Mouse (Mus musculus): Measurements from ENCODE around the gene Tspan11. TPM values are rescaled to one million over a fixed set of nuclear protein-coding genes. Genes with fewer than 3 reads are reported as not detected.

Gene Tspan11
- total and polyA plus RNA-seq, 2 experiments from 2014 or later = 2.3 to 2.5 TPM

- 74% methylated on average over 4 of the region's 4 CpGs for WGBS
- TF ChIP-seq EP300 (IDR thresholded peaks at IDR 0.05; ENCODE audit: low read depth) (no peak), CTCF (IDR thresholded peaks at IDR 0.05; ENCODE audit: low read depth) (no peak)
- ATAC-seq (ENCODE audit: insufficient read depth, low read depth) (no peak), DNase-seq (ENCODE audit: low spot score) (no peak)
- Histone ChIP-seq H3K36me3 (replicated peaks; ENCODE audit: control insufficient read depth, insufficient read depth, low read length) (no peaks in the 10 kb centered on the region), H3K9me3 (replicated peaks; ENCODE audit: control insufficient read depth, low read length) (no peaks in the 10 kb centered on the region), H3K27me3 (ENCODE audit: control insufficient read depth, insufficient read depth, low read length) (no peaks in the 10 kb centered on the region), H3K4me2 (ENCODE audit: low read depth, low read length) (no peak overlapping the region), H3K27ac (ENCODE audit: low read depth) (no peak overlapping the region), H3K4me3 (ENCODE audit: low read depth, low read length) (no peak overlapping the region), H3K9ac (replicated peaks; ENCODE audit: low read depth, low read length) (no peak overlapping the region), H3K4me1 (ENCODE audit: control insufficient read depth, insufficient read depth) (no peaks in the 10 kb centered on the region)
These were observed 23.2 kb downstream of the Tspan11 start for GRCm38 (mm10) chr6:127910638-127911037.

- Histone ChIP-seq H3K9me3 (replicated peaks; ENCODE audit: control insufficient read depth, low read length) (no peaks in the 10 kb centered on the region; the same call in 1 of the 2 replicates), H3K4me1 (ENCODE audit: control insufficient read depth, insufficient read depth) (no peaks in the 10 kb centered on the region), H3K36me3 (replicated peaks; ENCODE audit: control insufficient read depth, insufficient read depth, low read length) (no peaks in the 10 kb centered on the region), H3K9ac (replicated peaks; ENCODE audit: low read depth, low read length) (no peak overlapping the region), H3K27me3 (ENCODE audit: control insufficient read depth, insufficient read depth, low read length) (no peaks in the 10 kb centered on the region), H3K4me3 (ENCODE audit: low read depth, low read length) (no peak overlapping the region), H3K27ac (ENCODE audit: low read depth) (no peak overlapping the region), H3K4me2 (ENCODE audit: low read depth, low read length) (no peak overlapping the region)
- DNase-seq (ENCODE audit: low spot score) = no peak
- 78% methylated on average over 4 of the region's 4 CpGs for WGBS
- TF ChIP-seq EP300 (IDR thresholded peaks at IDR 0.05; ENCODE audit: low read depth) = no peak
- no peak for TF ChIP-seq CTCF (IDR thresholded peaks at IDR 0.05; ENCODE audit: low read depth)
- no peak for ATAC-seq (ENCODE audit: insufficient read depth, low read depth)
These were observed 24.3 kb downstream of the Tspan11 start for GRCm38 (mm10) chr6:127911687-127912086.

- no peak overlapping the region for H3K4me3 ChIP-seq (ENCODE audit: low read depth, low read length)
- no peaks in the 10 kb centered on the region for H3K27me3 ChIP-seq (ENCODE audit: control insufficient read depth, insufficient read depth, low read length)
- no peak overlapping the region for H3K9ac ChIP-seq (replicated peaks; ENCODE audit: low read depth, low read length)
- 89% methylated on average over 3 of the region's 3 CpGs for WGBS
- no peak for ATAC-seq (ENCODE audit: insufficient read depth, low read depth)
- H3K4me2 ChIP-seq (ENCODE audit: low read depth, low read length) = no peak overlapping the region
- H3K9me3 ChIP-seq (replicated peaks; ENCODE audit: control insufficient read depth, low read length) = no peaks in the 10 kb centered on the region; the same call in 1 of the 2 replicates
- H3K27ac ChIP-seq (ENCODE audit: low read depth) = no peak overlapping the region
- DNase-seq (ENCODE audit: low spot score) = no peak
- no peaks in the 10 kb centered on the region for H3K4me1 ChIP-seq (ENCODE audit: control insufficient read depth, insufficient read depth)
- no peaks in the 10 kb centered on the region for H3K36me3 ChIP-seq (replicated peaks; ENCODE audit: control insufficient read depth, insufficient read depth, low read length)
- TF ChIP-seq EP300 (IDR thresholded peaks at IDR 0.05; ENCODE audit: low read depth) (no peak), CTCF (IDR thresholded peaks at IDR 0.05; ENCODE audit: low read depth) (no peak)
These were observed 25.5 kb downstream of the Tspan11 start for GRCm38 (mm10) chr6:127912938-127913337.

- Histone ChIP-seq H3K9ac (replicated peaks; ENCODE audit: low read depth, low read length) (no peak overlapping the region), H3K4me1 (ENCODE audit: control insufficient read depth, insufficient read depth) (no peaks in the 10 kb centered on the region), H3K36me3 (replicated peaks; ENCODE audit: control insufficient read depth, insufficient read depth, low read length) (no peaks in the 10 kb centered on the region), H3K27me3 (ENCODE audit: control insufficient read depth, insufficient read depth, low read length) (no peaks in the 10 kb centered on the region), H3K9me3 (replicated peaks; ENCODE audit: control insufficient read depth, low read length) (no peaks in the 10 kb centered on the region; the same call in 1 of the 2 replicates), H3K4me2 (ENCODE audit: low read depth, low read length) (no peak overlapping the region), H3K4me3 (ENCODE audit: low read depth, low read length) (no peak overlapping the region), H3K27ac (ENCODE audit: low read depth) (no peak overlapping the region)
- DNase-seq (ENCODE audit: low spot score) = no peak
- no peak for ATAC-seq (ENCODE audit: insufficient read depth, low read depth)
- TF ChIP-seq CTCF (IDR thresholded peaks at IDR 0.05; ENCODE audit: low read depth) = no peak
- TF ChIP-seq EP300 (IDR thresholded peaks at IDR 0.05; ENCODE audit: low read depth) = no peak
- 87% methylated on average over 3 of the region's 3 CpGs for WGBS
These were observed 29.6 kb downstream of the Tspan11 start for GRCm38 (mm10) chr6:127916993-127917392.

- H3K9ac ChIP-seq (replicated peaks; ENCODE audit: low read depth, low read length) = no peak overlapping the region
- 68% methylated on average over 4 of the region's 4 CpGs for WGBS
These were observed 30.3 kb downstream of the Tspan11 start for GRCm38 (mm10) chr6:127917712-127918111.

DNA sequence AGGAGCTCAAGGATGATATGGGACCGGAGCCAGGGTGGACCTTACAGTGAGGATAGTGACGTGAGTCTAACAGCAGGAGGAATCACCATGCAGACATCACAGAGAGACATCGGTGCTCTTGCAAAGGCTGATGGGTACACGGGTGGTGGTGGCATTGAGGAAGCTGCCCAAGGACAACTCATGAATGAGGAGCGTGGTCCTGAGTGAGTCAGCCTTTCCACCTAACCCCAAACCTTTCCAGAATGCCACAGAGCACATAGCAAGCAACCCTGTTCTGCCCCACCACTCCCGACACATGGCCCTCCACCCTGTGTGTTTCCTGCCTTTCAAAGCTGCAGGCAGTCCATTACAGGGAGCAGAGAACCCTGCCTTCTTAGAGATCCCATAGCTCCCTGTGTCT, 32.1 kb downstream of the Tspan11 start:
- DNase-seq (ENCODE audit: low spot score) (no peak), ATAC-seq (ENCODE audit: insufficient read depth, low read depth) (no peak)
- Histone ChIP-seq H3K27me3 (ENCODE audit: control insufficient read depth, insufficient read depth, low read length) (no peaks in the 10 kb centered on the region), H3K36me3 (replicated peaks; ENCODE audit: control insufficient read depth, insufficient read depth, low read length) (no peaks in the 10 kb centered on the region), H3K9ac (replicated peaks; ENCODE audit: low read depth, low read length) (no peak overlapping the region), H3K4me1 (ENCODE audit: control insufficient read depth, insufficient read depth) (no peaks in the 10 kb centered on the region), H3K4me2 (ENCODE audit: low read depth, low read length) (no peak overlapping the region), H3K27ac (ENCODE audit: low read depth) (no peak overlapping the region), H3K9me3 (replicated peaks; ENCODE audit: control insufficient read depth, low read length) (no peaks in the 10 kb centered on the region; the same call in 1 of the 2 replicates), H3K4me3 (ENCODE audit: low read depth, low read length) (no peak overlapping the region)
- TF ChIP-seq EP300 (IDR thresholded peaks at IDR 0.05; ENCODE audit: low read depth) (no peak), CTCF (IDR thresholded peaks at IDR 0.05; ENCODE audit: low read depth) (no peak)
- WGBS = 68% methylated on average over 6 of the region's 6 CpGs

More at GRCm38 (mm10) chr6:127917712-127918111, 30.3 kb downstream of the Tspan11 start:
- DNase-seq (ENCODE audit: low spot score) = no peak
- no peak for ATAC-seq (ENCODE audit: insufficient read depth, low read depth)
- TF ChIP-seq CTCF (IDR thresholded peaks at IDR 0.05; ENCODE audit: low read depth) = peak; percentile 20; the same call in 1 of the 2 replicates
- TF ChIP-seq EP300 (IDR thresholded peaks at IDR 0.05; ENCODE audit: low read depth) = no peak
- H3K4me2 ChIP-seq (ENCODE audit: low read depth, low read length) = no peak overlapping the region
- no peak overlapping the region for H3K27ac ChIP-seq (ENCODE audit: low read depth)
- no peaks in the 10 kb centered on the region for H3K36me3 ChIP-seq (replicated peaks; ENCODE audit: control insufficient read depth, insufficient read depth, low read length)
- no peak overlapping the region for H3K4me3 ChIP-seq (ENCODE audit: low read depth, low read length)
- no peaks in the 10 kb centered on the region for H3K4me1 ChIP-seq (ENCODE audit: control insufficient read depth, insufficient read depth)
- H3K27me3 ChIP-seq (ENCODE audit: control insufficient read depth, insufficient read depth, low read length) = no peaks in the 10 kb centered on the region
- no peaks in the 10 kb centered on the region; the same call in 1 of the 2 replicates for H3K9me3 ChIP-seq (replicated peaks; ENCODE audit: control insufficient read depth, low read length)
